Mouse (Mus musculus) limb, embryonic 14.5 days (tissue): Measurements from ENCODE around the gene Epha8. TPM values are rescaled to one million over a fixed set of nuclear protein-coding genes. Genes with fewer than 3 reads are reported as not detected.

Source experiments
- ATAC-seq: fragments of 200-750 bp; cut with Nextera tagmentation; 2 replicates; pipeline ENCODE4 v1.8.0; 2017; ENCODE audit warnings: low read depth, moderate number of reproducible peaks, moderate TSS enrichment; ENCODE audit not compliant: low FRiP score
- DNase-seq: peaks from one replicate; pipeline ENCODE4 v3.0.0-alpha.2; 2015; ENCODE audit warnings: low spot score
- H3K27ac ChIP-seq: fragments of 300-500 bp; sonication (generic); replicated peaks from 2 replicates; pipeline ENCODE4 v1.5.1; 2014; ENCODE audit warnings: low read depth, mild to moderate bottlenecking, low read length, moderate library complexity, mixed read lengths
- H3K27me3 ChIP-seq: fragments of 300-500 bp; sonication (generic); 2 replicates; pipeline ENCODE4 v1.6.1; 2014; ENCODE audit warnings: low read length, mixed read lengths; ENCODE audit not compliant: control insufficient read depth, insufficient read depth
- H3K36me3 ChIP-seq: fragments of 300-500 bp; sonication (generic); 2 replicates; pipeline ENCODE4 v1.6.1; 2014; ENCODE audit warnings: mild to moderate bottlenecking, low read length, moderate library complexity, mixed read lengths; ENCODE audit not compliant: control insufficient read depth, insufficient read depth
- H3K4me1 ChIP-seq: fragments of 300-500 bp; sonication (generic); 2 replicates; pipeline ENCODE4 v1.6.1; 2014; ENCODE audit warnings: antibody characterized with exemption, low read length, mixed read lengths; ENCODE audit not compliant: control insufficient read depth, insufficient read depth
- H3K4me2 ChIP-seq: fragments of 300-500 bp; sonication (generic); replicated peaks from 2 replicates; pipeline ENCODE4 v1.6.1; 2014; ENCODE audit warnings: low read depth, mild to moderate bottlenecking, low read length, moderate library complexity; ENCODE audit not compliant: severe bottlenecking
- H3K4me3 ChIP-seq: fragments of 300-500 bp; sonication (generic); replicated peaks from 2 replicates; pipeline ENCODE4 v1.5.1; 2014; ENCODE audit warnings: low read length
- H3K9ac ChIP-seq: fragments of 300-500 bp; sonication (generic); 2 replicates; pipeline ENCODE4 v1.6.1; 2014; ENCODE audit warnings: mild to moderate bottlenecking, low read depth, low read length, moderate library complexity; ENCODE audit not compliant: severe bottlenecking
- H3K9me3 ChIP-seq: fragments of 300-500 bp; sonication (generic); 2 replicates; pipeline ENCODE4 v1.6.1; 2016; ENCODE audit warnings: low read length; ENCODE audit not compliant: control insufficient read depth
- POLR2A ChIP-seq: fragments of 200-500 bp; IDR thresholded peaks from 2 replicates; pipeline ENCODE4 v1.8.0; 2012; ENCODE audit warnings: inconsistent platforms, mild to moderate bottlenecking, moderate library complexity, borderline replicate concordance; ENCODE audit not compliant: insufficient read depth, insufficient read length; ENCODE audit errors: extremely low read depth
- WGBS: fragments of 180-500 bp; shearing (Covaris S2); extraction: QIAGEN DNeasy Blood & Tissue Kit; methylation state at CpG from one replicate; pipeline ENCODE4 v1.1.7; 2014; 5-methylcytosine and 5-hydroxymethylcytosine counted together
- polyA plus RNA-seq, 2 experiments: library from polyadenylated mRNA; depleted of rRNA in 1 of 2; stranded (reverse) in 1 of 2; unstranded in 1 of 2; fragments of >200 nt; fragmentation: Nextera tagmentation in 1 of 2; extraction: Ambion mirVana in 1 of 2; gene quantifications; 2 replicates each; pipeline versions ENCODE4 v1.2.1 to v1.2.3; 2012 to 2014

Epha8 gene
- polyA plus RNA-seq, 2 experiments = 1.8 to 6.0 TPM

DNA sequence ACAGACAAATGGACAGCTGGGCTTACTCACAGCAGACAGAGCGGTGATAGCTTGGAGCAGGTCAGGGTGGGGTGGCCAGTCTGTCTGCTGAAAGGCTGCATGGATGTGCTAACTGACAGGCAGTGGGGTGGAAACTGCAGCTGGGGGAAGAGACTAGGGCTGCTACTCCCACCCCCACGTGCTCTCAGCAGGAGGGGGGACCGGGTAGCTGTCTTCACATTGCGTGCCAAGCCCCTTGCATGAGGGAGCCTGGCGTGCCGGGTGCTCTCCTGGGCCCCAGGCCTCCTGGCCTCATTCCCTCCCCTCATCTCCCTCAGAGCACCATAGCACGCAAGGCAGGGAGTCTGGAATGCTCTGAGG is 39.5 kb downstream of the Epha8 start:
- WGBS = 46% methylated on average over 5 of the region's 7 CpGs

DNA sequence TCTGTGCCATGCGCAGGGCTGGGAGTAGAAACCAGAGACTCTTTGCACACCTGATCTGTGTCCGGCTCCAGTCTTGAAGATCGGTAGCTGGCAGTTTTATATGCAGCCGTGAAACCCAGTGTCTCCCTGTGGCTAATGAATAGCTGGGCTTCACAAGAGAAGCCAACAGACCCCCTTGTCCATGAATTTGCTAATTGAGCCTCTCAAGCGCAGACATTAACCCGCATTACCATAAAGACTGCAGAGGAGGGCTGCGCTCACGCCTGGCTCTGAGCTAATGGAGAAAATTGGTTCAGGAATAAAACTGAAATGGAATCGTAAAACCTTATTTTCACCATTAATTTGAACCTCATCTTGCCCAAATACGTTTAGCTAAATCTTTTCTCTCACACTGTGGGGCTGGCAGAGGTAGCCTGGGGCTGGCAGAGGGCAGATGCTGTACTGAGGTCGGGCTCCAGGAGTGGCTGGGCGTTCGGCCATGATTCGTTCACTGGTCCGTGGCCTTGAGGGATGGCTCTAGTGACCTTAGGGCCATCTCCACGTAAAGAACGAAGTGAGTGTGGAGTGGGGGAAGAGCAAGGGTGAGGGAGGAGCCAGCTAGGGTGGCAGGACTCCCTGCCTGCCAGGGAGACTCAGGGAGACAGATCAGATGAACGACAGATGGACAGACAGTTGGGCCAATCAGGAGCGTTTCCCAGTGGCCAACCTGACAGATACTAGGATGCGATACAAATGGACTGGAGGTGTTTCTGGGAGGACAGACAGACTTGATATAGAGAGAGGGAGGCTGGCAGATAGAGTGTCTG is 40.1 kb downstream of the Epha8 start:
- ATAC-seq (no peak), DNase-seq (no peak)
- no peak overlapping the region for H3K4me2 ChIP-seq
- TF ChIP-seq POLR2A = no peak
- H3K9ac ChIP-seq = no peak overlapping the region
- H3K4me1 ChIP-seq = no peaks in the 10 kb centered on the region
- no peak overlapping the region for H3K4me3 ChIP-seq
- 0 out of 2 replicates have a peak, but pooled peaks cover 9% of the 10 kb centered on the region for H3K27me3 ChIP-seq
- H3K27ac ChIP-seq = no peak overlapping the region
- no peaks in the 10 kb centered on the region for H3K36me3 ChIP-seq
- 52% methylated on average over 20 of the region's 20 CpGs for WGBS
- no peaks in the 10 kb centered on the region for H3K9me3 ChIP-seq

More for the DNA sequence above, 39.5 kb downstream of the Epha8 start:
- Histone ChIP-seq H3K4me3 (no peak overlapping the region), H3K9me3 (no peaks in the 10 kb centered on the region), H3K4me1 (no peaks in the 10 kb centered on the region), H3K36me3 (no peaks in the 10 kb centered on the region), H3K27me3 (0 out of 2 replicates have a peak, but pooled peaks cover 8% of the 10 kb centered on the region), H3K4me2 (no peak overlapping the region), H3K9ac (no peak overlapping the region), H3K27ac (no peak overlapping the region)
- DNase-seq (no peak), ATAC-seq (no peak)
- TF ChIP-seq POLR2A = no peak

DNA sequence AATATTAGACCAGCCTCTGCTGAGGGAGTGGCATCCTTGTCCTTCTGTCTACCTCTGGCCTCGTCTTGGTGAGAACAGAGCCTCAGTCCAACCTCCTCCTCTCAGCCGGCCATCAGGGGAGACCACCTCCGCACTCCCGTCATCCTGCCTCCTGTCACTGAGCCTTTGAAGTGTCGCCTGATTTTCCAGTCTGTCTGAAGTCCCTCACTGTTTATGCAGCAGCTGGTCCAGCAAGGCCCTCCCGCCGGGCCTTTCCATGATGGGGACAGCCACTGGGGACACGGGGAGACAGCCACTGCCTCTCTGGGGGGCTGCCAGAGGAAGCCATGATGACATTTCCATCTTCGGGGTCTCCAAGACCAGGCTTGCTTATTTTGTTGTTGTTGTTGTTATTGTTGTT is 43.8 kb downstream of the Epha8 start:
- no peak overlapping the region for H3K4me2 ChIP-seq
- no peaks in the 10 kb centered on the region for H3K4me1 ChIP-seq
- WGBS = 14% methylated on average over 9 of the region's 9 CpGs
- ATAC-seq (no peak), DNase-seq (no peak)
- no peaks in the 10 kb centered on the region for H3K9me3 ChIP-seq
- no peak for TF ChIP-seq POLR2A
- H3K27me3 ChIP-seq = peaks cover 35% of the 10 kb centered on the region
- no peak overlapping the region for H3K4me3 ChIP-seq
- no peak overlapping the region for H3K9ac ChIP-seq
- no peak overlapping the region for H3K27ac ChIP-seq
- H3K36me3 ChIP-seq = no peaks in the 10 kb centered on the region

DNA sequence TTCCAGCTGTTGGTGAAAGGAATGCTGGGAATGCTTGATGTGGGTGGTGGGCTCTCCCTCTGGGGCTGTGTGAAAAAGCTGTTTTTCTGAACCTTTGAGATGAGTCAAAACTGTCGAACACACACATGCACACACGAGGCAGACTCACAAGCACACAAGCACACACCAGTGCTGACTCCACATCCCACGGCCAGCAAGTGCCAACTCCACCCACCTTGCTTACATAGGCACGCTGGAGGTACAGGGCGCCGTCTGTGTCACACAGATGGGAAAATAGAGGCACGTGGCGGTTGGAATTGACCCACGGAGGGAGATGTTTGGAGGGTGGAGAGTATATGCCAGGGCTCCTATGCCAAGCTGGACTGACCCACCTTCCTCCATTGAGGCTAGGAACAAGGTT is 44.8 kb downstream of the Epha8 start:
- ATAC-seq = no peak
- Histone ChIP-seq H3K27me3 (peaks cover 36% of the 10 kb centered on the region), H3K9me3 (no peaks in the 10 kb centered on the region), H3K4me1 (no peaks in the 10 kb centered on the region), H3K9ac (no peak overlapping the region), H3K4me2 (no peak overlapping the region), H3K4me3 (no peak overlapping the region), H3K36me3 (no peaks in the 10 kb centered on the region), H3K27ac (no peak overlapping the region)
- DNase-seq = no peak
- no peak for TF ChIP-seq POLR2A
- 37% methylated on average over 9 of the region's 9 CpGs for WGBS

DNA sequence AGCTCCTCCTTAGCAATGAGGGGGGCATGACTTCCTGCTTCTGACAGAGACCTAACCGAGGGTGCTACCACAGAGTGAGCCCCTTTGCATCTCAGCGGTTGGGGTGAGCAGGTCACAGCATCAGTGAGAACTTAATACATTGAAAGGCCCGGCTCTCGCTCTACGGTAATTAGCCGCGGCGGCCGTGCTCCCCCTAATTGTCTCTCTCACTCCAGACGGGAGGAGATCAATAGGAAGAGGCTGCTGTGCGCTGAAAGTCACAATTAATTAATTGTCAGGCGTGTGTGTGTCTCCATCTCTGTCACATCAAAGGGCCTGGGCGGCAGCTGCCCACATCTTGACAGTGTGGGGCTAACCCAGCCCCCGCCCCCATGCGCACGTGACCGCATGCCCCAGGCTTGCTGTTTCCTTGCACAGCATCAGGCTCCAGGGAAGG is 45.4 kb downstream of the Epha8 start:
- no peak for DNase-seq
- no peak overlapping the region for H3K4me2 ChIP-seq
- no peak overlapping the region for H3K4me3 ChIP-seq
- under 1% methylated on average over 17 of the region's 17 CpGs for WGBS
- H3K9me3 ChIP-seq = no peaks in the 10 kb centered on the region
- no peak for ATAC-seq
- no peak overlapping the region for H3K9ac ChIP-seq
- peaks cover 42% of the 10 kb centered on the region for H3K27me3 ChIP-seq
- no peaks in the 10 kb centered on the region for H3K4me1 ChIP-seq
- no peak for TF ChIP-seq POLR2A
- H3K27ac ChIP-seq = no peak overlapping the region
- no peaks in the 10 kb centered on the region for H3K36me3 ChIP-seq
